Mouse (Mus musculus) olfactory bulb, adult 2 months (tissue): ENCODE measurements around the gene Myo1h.

Experiments
- CTCF ChIP-seq: fragments of 200-500 bp; IDR thresholded peaks from 2 replicates; pipeline ENCODE4 v1.5.1; 2012; ENCODE audit warnings: low read depth, mild to moderate bottlenecking, low read length, moderate library complexity; ENCODE audit not compliant: insufficient read depth
- POLR2A ChIP-seq: fragments of 200-500 bp; IDR thresholded peaks from 2 replicates; pipeline ENCODE4 v1.6.1; 2012; ENCODE audit warnings: mild to moderate bottlenecking, low read depth, low read length, moderate library complexity; ENCODE audit not compliant: insufficient read depth

DNA sequence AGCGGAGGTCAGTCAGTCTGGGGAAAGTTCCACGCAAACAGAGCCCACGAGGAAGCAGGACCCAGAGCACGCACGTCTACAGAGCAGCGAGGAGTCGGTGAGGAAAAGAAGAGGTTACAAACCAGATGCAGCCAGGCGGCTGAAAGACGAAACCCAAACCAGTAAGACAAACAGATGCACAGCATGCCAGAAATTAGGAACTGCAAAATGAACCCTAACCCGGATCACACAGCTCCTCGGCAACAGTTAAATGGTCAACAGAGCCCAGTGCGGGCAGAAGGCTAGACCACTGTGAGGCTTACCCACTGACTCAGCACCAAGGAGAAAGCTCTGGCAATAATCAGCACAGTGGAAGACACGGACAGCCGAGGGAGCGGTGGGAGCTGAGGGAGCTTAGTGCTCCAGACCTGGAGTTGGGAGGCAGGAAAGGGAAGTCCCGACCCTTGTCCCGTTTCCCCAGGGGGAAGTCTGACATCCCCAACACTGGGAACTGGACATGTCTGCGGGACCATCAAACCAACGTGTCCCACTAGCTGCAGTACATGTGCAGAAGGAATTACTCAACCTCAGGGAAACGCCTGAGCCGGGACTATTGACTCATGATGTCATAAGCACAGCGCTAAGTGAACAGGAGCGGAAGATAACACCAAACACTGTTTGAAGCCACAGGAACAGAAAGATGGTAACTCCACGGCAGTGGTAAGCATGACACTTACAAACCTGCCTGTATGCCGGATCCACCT lies 82.9 kb downstream of the Myo1h start:
- TF ChIP-seq CTCF (no peak), POLR2A (no peak)
